Mouse (Mus musculus): ENCODE measurements around the gene Sys1.

Sys1 gene

DNA sequence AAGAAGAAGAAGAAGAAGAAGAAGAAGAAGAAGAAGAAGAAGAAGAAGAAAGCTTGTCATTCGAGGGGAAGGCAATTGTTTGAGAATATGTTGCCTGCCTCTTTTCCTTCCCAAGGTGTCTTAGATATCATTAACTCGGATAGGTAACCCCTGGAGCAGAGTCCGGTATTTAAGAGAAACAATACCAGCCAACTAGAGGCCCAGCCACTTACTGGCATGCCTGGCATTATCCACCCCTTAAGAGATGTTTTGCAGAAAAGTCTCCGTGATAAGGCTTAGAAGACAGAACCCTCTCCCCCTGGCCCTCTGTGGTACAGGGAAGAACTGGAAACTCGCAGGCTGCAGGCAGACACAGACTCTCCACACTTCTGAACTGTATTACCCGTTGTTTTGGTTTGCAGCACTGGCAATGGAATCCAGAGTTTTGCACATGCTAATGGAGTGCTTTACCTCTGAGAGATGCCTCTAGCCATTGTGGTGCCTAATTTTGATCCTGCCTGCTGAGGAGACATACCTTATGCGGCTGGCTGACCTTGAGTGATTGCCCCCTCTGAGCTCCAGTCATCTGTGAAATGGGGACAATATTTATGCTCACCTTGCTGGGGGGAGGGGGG lies 2.8 kb upstream of the Sys1 start:
- DNase-seq, result no peak

DNA sequence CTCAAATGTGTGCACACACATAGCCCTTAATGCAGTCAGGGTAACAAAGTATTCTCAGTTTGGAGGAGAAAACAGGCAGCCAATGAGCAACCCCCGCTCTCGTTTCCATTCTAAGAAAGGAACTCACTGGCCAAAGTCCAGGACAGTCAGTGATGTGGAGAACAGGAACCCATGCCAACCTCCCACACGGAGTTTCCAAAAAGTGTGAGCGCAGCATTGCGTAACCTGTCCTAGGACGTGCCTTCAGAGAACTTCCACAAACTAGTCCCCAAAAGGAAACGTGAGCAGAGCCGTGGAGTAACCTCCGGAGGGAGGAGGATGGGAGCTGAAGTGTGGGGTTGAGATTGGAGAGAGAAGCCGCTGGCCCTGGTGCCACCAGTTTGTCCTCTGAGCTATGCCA lies 1.9 kb upstream of the Sys1 start:
- no peak for DNase-seq

- DNase-seq, result no peak
These were observed 1.2 kb upstream of the Sys1 start for GRCm38 (mm10) chr2:164455421-164456190.

DNA sequence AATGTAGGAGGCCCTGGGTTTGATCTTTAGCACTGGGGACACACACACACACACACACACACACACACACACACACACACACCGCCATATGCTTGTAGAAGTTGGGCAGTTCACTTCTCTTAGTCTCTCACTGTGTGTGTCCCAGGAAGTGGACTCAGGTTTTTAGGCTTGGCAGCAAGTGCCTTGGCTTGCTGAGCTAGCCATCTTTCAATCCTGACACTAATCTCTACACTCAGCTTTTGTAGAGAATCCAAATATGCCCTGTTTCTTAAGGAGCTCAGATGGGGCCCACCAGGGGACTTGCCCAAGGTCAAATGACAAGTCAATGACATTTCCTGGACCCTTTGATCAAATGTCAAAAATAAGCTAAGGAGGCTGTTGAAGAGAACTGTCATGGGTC lies 351 bp upstream of the Sys1 start:
- DNase-seq, result no peak

- DNase-seq, result no peak
These were observed 1.2 kb downstream of the Sys1 start for GRCm38 (mm10) chr2:164457942-164458341.

GRCm38 (mm10) chr2:164458535-164458934 lies 1.8 kb downstream of the Sys1 start:
- DNase-seq, result no peak

DNA sequence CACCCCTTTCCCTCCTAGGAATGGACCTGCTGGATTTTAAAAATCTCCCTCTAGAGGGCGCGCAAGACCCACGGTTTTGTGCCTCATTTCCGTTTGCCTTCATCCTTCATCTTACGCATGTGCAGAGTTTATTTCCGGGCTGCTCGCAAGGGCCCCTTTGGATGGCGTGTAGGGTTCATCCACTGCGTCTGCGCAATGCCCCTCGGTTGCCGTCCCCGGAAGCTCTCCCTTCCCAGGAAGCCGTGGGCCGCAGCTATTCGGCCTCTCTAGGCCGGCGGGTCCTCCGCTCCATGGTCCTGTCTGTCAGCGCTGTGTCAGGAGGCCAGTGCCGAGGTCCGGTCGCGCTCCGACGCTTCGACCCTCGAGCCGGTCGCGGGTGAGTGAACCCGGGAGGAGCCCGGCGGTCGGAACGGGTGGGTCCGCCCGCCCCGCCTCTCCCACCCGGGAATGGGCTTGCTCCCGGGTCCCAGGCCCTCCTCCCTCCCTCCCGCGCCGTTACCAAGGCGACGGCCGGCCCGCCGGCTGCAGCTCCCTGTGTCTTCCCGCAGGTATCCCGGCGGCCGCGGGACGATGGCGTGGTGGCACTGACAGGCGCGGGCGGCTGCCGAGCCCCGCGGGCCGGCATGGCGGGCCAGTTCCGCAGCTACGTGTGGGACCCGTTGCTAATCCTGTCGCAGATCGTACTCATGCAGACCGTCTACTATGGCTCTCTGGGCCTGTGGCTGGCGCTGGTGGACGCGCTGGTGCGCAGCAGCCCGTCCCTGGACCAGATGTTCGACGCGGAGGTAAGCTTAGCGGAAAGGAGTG lies 4.2 kb downstream of the Sys1 start, which contains the start of gene Gm20458:
Gene Gm20458 (plus strand): TSS at position 223 of the 807 bp plus-strand sequence.
- DNase-seq, result peak; percentile 94 to 97

DNA sequence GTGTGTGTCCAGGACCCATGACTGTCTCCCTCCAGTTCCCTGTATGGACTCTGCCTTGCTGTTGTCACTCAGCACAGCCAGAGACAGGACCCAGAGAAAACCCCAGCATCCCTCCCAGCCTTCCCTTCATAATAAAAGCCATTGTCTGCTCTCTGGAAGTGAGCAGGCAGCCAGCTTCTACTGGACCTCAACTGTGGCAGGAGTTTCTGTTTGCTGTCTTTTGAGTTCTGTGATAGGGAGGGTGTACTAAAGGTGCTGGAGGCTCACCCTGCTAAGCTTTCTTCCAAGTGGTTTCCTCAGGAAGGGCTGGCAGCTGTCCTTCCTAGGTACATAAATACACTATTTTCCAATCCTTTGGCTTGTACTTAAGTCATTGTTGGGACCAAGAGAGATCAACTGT lies 8.4 kb downstream of the Sys1 start:
- DNase-seq, result no peak

DNA sequence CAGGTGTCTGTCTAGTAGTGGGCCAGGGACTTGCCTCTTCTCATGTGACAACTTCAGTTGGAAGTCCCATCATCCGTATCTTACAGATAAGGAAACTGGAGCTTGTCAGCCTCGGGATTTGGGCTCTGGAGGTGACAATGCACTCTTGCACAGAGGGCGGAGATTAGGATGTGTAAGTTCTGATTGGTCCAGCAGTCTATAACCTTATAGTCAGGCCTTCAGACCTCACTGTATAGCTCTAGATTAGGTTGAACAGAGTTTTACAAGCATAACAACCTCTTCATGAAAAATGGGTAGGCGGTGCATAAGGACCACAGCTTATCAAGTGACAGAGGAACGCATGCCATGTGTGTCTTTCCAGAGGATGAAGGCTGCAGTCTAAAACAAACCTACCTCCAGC lies 10.0 kb downstream of the Sys1 start:
- DNase-seq, result no peak

DNA sequence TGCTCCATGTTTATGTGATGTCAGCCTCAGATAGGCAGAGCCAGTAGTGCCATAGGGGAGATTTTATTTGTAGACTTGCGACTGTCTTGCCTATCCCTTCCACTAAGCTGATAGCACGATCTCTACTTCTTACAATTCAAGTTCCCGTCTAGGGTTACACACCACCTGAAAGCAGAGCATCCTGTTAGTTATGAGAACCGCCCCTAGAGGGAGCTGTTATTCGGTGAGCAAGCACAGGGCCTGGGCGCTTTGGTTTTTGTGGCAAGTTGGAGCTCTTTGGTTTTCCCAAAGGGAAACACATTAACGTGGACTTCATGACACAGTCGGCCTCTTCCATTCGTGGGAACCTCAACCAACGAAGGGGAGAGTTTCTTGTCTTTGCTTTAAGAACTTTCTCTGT lies 13.5 kb downstream of the Sys1 start:
- DNase-seq, result no peak

DNA sequence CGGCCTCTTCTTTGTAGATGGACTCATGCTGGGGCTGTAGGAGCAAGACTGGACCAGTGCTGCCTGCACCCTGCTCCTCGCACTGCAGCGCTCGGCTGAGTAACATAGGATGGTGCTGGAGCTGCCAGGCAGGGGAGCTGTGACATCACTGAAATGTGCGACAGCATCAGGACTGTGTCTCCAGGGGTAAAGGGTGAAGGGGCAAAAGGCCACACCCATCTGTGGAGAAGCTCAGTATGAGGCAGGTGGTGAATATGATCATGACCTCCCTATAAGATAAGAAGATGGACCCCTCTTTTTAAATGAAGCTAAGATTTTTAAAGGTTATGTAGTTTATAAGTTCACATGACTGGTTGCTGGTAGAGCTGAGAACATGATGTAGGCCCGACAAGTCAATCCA lies 16.9 kb downstream of the Sys1 start, which contains the start of gene Trp53tg5:
Gene Trp53tg5 (minus strand): TSS at position 101 of the 400 bp plus-strand sequence.
- no peak for DNase-seq

DNA sequence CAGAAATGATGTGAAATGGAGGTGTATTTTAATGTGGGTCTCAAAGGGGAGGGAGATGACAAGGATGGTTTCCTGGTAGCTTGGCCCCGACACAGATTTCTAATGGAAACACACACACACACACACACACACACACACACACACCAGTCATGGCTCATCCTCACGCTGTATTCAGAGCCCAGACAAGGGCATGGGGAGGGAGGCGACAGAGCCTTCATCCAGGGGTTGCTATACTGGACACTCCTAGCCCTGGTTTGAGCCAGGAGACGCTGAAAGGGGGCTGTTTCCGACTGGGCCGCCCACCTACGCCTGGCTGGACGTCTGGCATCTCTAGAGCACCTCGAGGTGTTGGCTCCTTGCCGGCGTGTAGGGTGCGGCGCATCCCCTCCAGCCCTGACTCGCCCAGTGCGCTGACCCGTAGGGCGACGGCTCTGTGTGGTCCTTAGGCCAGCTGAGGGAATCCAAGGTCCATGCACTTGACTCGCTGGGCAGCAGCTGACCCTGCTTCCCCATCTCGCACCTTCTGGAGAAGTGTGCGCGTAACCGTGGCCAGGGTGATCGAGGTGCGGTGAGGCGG lies 29.0 kb downstream of the Sys1 start, which contains the start of gene Dbndd2:
Gene Dbndd2 (plus strand): TSS at position 426 of the 577 bp plus-strand sequence.
- no peak for DNase-seq

DNA sequence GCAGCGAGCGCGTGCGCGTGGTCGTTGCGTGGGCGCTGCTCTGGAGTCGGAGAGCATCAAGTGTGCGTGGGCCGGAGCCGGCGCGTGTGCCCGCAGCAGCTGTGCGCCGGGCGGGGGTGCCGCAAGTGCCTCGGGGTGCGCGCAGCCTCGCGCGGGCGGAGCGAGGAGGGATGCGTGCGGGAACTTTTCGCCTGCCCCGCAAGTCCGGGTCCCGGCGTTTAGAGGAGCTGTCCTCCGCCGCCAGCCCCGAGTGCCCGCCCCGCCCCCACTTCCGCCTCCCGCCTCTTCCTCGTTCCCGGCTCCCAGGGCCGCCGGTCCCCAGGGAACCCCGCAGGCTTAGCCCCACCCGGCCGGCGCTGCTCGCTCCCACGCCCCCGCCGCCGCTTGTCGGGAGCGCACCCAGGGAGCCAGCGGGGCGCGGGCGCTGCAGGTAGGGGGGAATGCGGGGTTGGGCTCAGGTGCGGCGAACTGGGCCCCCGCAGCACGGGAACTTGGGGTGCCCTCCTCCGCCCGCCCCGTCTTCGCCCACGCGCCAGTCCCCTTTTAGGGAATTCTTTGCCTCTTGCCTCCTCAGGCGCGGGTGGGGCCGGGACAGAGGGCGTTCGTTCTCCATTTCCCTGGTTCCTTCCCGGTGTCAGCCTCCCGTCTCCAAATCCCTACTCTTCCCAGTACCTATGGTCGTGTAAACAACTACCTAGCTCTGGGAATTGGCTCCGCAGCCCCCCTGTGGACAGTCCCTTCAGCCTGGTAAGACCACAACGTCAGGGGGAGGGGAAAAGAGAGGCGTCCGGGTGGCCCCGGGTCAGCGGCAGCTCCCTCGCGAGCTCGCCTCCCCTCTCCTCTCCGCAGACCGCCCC lies 29.7 kb downstream of the Sys1 start:
- DNase-seq, result no peak

- DNase-seq, result no peak
These were observed 30.4 kb downstream of the Sys1 start for GRCm38 (mm10) chr2:164487115-164487527.

DNA sequence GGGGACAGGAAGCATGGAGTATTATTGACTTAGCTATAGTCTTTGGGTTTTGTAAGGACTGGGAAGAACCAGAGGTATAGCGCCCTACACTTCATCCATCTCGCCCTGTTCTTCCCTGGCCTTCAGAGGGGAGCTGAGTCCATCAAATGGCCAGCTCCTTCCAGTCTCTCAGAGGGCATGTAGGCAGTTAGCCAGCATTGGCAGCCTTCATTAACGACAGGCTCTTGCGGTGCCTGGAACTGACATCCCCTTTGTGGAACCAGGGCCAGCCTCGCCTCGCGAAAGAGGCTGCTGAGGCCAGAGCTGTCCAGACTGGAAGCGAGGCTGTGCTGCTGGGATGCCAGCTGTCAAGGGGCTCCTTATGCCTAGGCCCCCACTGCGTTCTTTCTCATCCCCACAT lies 31.0 kb downstream of the Sys1 start:
- no peak for DNase-seq

- no peak for DNase-seq
These were observed 37.4 kb downstream of the Sys1 start for GRCm38 (mm10) chr2:164494126-164494525.

DNA sequence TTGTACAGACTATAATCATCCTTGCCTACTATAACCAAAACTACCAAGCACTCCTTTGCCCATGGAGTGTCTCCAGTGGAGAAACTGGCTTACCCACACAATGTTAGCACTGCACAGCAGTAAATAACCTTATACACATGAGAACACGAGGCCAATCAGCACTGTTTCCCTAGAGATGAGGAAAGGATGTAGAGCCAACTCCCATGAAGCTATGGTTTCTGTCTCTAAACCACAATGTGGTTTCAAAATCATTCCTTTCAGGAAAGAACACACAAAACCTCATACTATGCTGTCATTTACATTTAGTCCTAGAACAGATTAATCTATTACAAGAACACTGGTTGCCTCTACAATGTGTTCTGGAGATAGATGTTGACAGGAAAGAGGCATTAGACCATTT lies 39.6 kb downstream of the Sys1 start:
- DNase-seq, result no peak

DNA sequence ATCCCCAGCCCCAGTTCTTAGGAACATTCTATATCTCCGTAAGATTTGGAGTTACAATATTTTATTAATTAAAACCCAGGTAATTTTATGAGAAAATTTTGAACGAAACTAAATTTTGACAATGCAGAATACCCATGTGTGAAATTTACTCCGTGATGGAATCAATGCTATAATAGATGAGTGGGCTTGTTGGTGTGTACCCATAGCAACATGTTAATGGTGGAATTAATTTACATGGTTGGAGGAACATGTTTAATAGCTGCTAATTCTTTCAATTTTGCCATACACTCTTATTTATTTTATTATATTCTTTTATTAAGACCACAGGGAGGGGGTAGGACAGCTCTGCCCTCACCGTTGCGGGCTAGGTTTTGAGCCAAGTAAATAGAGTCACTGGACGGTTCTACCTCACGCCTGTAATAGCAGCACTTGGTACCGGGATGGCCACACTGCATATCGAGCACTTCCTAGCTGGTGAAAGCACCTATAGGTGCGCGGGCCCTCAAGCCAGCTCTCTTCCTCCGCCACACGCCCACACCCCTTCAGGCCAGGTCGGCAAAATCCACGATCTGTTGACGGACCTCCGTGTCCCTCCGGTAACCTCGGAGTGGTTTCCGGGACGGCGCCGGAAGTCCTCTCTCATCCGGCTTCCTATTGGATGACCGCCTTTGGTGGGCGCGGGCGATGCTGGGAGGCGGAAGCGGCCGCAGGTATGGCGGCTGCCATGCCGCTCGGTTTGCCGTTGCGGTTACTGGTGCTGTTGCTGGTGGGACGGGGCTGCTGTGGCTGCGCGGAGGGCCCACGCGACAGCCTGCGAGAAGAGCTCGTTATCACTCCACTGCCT lies 40.3 kb downstream of the Sys1 start, which contains the start of gene Pigt:
Gene Pigt (plus strand): TSS at position 674 of the 844 bp plus-strand sequence.
- peak; percentile 75 to 79 for DNase-seq

DNA sequence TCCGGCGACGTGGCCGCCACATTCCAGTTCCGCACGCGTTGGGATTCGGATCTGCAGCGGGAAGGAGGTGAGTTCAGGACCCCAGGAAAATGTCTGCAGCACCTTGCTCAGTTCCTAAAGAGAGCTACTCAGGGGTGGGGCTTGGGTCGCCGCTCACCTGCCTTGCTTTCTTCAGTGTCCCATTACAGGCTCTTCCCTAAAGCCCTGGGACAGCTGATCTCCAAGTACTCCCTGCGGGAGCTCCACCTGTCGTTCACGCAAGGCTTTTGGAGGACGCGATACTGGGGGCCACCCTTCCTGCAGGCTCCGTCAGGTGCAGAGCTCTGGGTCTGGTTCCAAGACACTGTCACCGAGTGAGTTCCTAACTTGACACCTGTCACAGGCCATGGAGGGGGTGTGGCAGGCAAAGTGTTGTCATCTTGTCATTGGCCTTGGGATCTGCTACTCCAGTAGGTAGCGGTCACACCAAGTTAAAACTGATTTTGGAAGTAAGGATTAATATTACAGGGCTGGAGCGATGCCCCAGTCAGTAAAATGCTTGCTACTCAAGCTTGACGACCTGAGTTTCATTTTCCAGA lies 41.0 kb downstream of the Sys1 start:
- peak in 1 of 2 experiments; percentile 17 for DNase-seq

- no peak for DNase-seq
These were observed 42.6 kb downstream of the Sys1 start for GRCm38 (mm10) chr2:164499317-164499716.

GRCm38 (mm10) chr2:164500511-164500910 lies 43.7 kb downstream of the Sys1 start:
- no peak for DNase-seq
